Mouse (Mus musculus) megakaryocyte, embryonic 14.5 days (primary cell): ENCODE data around the gene Drg1.
"Not testable (repeated sequence)": the region's sequence is repeated elsewhere in the genome, so short reads cannot be mapped to it uniquely, and the experiment has no call there.

ENCODE experiments used
- FLI1 ChIP-seq: IDR thresholded peaks from 2 replicates; pipeline ENCODE4 v1.6.1; 2012; ENCODE audit warnings: low read length, inconsistent platforms, mixed read lengths
- GATA1 ChIP-seq: IDR thresholded peaks from 3 replicates; pipeline ENCODE4 v1.6.1; 2012; ENCODE audit warnings: mixed read lengths, low read length, inconsistent platforms, borderline replicate concordance

- TF ChIP-seq GATA1, FLI1: not testable (repeated sequence)
Measured at GRCm38 (mm10) chr11:3157996-3158395, 108.2 kb downstream of the Drg1 start.
